Mouse (Mus musculus) ES-Bruce4 (cell line): ENCODE results near the gene Thbs1.

Source experiments
- CTCF ChIP-seq: IDR thresholded peaks from one replicate; pipeline ENCODE4 v1.8.1; 2011; ENCODE audit warnings: low read depth, low read length
- POLR2A ChIP-seq: IDR thresholded peaks from one replicate; pipeline ENCODE4 v1.8.1; 2011; ENCODE audit warnings: low read length; ENCODE audit not compliant: insufficient read depth

DNA sequence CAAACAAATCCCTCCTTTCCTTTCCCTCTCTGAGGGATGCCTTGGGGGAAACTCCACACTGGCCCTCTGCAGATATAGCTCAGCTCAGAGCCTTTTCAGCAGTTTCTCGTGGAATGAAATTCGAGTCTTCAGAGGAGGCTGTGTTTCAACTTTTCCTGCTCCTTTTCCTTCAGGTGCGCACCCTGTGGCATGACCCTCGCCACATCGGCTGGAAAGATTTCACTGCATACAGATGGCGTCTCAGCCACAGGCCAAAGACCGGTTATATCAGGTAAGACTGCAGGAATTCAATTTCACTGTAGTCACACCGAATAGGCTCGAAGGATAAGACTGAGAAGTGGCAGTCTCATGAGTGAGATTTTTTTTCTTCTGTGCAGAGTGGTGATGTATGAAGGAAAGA, 12.1 kb downstream of the Thbs1 start:
- TF ChIP-seq CTCF (no peak), POLR2A (no peak)
